Mouse (Mus musculus): Measurements from ENCODE around the gene Mettl27. TPM values are rescaled to one million over a fixed set of nuclear protein-coding genes. Genes with fewer than 3 reads are reported as not detected.
A peak's percentile ranks its signal among the peaks of the same experiment; 100 is the strongest.

Gene Mettl27
- total RNA-seq, 1 experiment, result 15.6 TPM

DNA sequence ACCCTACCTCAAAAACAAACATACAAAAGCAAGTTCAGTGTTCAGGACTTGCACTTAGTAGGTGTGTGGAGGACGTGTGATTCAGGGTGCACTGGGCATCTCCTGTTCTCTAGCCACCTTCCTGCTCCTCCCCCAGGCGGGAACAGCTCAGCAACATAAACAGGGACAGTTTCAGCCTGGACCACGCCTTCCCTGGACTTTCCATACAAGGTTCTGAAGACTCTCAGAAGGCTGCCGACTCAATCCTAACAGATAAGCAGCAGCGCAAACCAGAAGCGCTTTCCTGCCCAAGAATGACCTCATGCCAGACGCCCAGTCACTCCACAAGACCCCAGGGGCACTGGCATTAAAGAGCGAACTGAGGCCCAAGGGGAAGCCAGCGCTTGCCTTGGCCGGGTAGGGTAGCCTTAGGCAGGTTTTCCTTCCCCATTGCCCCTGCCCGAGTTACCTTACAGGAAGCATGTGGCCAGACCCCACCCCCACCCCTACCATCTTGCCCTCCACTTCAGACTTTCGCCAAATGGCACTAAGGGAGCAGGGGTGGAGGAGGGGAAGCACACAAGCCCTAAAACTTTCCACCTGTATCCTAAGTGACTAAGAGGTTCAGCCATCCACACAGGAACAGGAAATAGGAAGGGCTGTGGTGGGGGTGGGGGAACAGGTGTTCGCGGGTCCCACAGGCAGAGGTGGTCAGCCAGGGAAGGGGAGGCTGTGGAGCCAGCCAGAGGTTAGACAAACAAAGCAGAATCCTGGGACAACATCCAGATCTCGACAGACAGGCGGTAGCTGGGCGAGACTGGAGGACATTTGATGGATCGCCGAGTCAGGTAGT, 19.1 kb downstream of the Mettl27 start:
- DNase-seq (ENCODE audit: low read depth, low spot score), result no peak
- H3K4me3 ChIP-seq (ENCODE audit: insufficient read depth in 1 of 2, low read depth in 1 of 2, low read length in 2 of 2, poor library complexity in 1 of 2, severe bottlenecking in 1 of 2), result peak overlapping the region; percentile 47 to 49
- peak overlapping the region; percentile 73 for H3K27ac ChIP-seq (ENCODE audit: insufficient read depth, low read depth, low read length, poor library complexity, severe bottlenecking)
- no peaks in the 10 kb centered on the region for H3K36me3 ChIP-seq (ENCODE audit: control insufficient read depth, insufficient read depth, low read length, poor library complexity, severe bottlenecking)
- TF ChIP-seq MAFK (IDR thresholded peaks at IDR 0.05; ENCODE audit: insufficient read depth, low read depth, low read length) (no peak), HCFC1 (IDR thresholded peaks at IDR 0.05; ENCODE audit: borderline replicate concordance, insufficient read depth, low read length) (no peak), ZNF384 (IDR thresholded peaks at IDR 0.05; ENCODE audit: low read depth, low read length) (no peak), CHD2 (IDR thresholded peaks at IDR 0.05; ENCODE audit: low read depth, low read length) (no peak), ZC3H11A (IDR thresholded peaks at IDR 0.05; ENCODE audit: borderline replicate concordance, low read depth, low read length) (no peak)
- in situ Hi-C loops (cut with MboI; ENCODE audit: low sequenced_read_pairs in 2 of 2, unreplicated experiment in 2 of 2), result no loop called here
- H3K4me1 ChIP-seq (ENCODE audit: control insufficient read depth in 2 of 2, insufficient read depth in 2 of 2, low read length in 2 of 2, poor library complexity in 1 of 2), result peaks cover 7 to 38% of the 10 kb centered on the region in 2 experiments
- no peaks in the 10 kb centered on the region for H3K9me3 ChIP-seq (ENCODE audit: control insufficient read depth, insufficient read depth, low read depth, low read length)
- H3K9ac ChIP-seq (ENCODE audit: insufficient read depth, low read depth, low read length, poor library complexity, severe bottlenecking), result peak overlapping the region; percentile 66

GRCm38 (mm10) chr5:134955491-134955890, 23.3 kb downstream of the Mettl27 start:
- H3K9ac ChIP-seq (ENCODE audit: insufficient read depth, low read depth, low read length, poor library complexity, severe bottlenecking), result no peak overlapping the region
- no peaks in the 10 kb centered on the region for H3K9me3 ChIP-seq (ENCODE audit: control insufficient read depth, insufficient read depth, low read depth, low read length)
- H3K27ac ChIP-seq (ENCODE audit: insufficient read depth, low read depth, low read length, poor library complexity, severe bottlenecking), result no peak overlapping the region
- no peak for DNase-seq (ENCODE audit: low read depth, low spot score)
- H3K36me3 ChIP-seq (ENCODE audit: control insufficient read depth, insufficient read depth, low read length, poor library complexity, severe bottlenecking), result no peaks in the 10 kb centered on the region
- H3K4me3 ChIP-seq (ENCODE audit: insufficient read depth in 1 of 2, low read depth in 1 of 2, low read length in 2 of 2, poor library complexity in 1 of 2, severe bottlenecking in 1 of 2), result no peak overlapping the region
- TF ChIP-seq ZC3H11A (IDR thresholded peaks at IDR 0.05; ENCODE audit: borderline replicate concordance, low read depth, low read length) (no peak), MAFK (IDR thresholded peaks at IDR 0.05; ENCODE audit: insufficient read depth, low read depth, low read length) (no peak), HCFC1 (IDR thresholded peaks at IDR 0.05; ENCODE audit: borderline replicate concordance, insufficient read depth, low read length) (no peak), CHD2 (IDR thresholded peaks at IDR 0.05; ENCODE audit: low read depth, low read length) (no peak), ZNF384 (IDR thresholded peaks at IDR 0.05; ENCODE audit: low read depth, low read length) (no peak)
- in situ Hi-C loops (cut with MboI; ENCODE audit: low sequenced_read_pairs in 2 of 2, unreplicated experiment in 2 of 2), result no loop called here
- peaks cover 7 to 38% of the 10 kb centered on the region in 2 experiments; a peak in 3 of 4 replicates for H3K4me1 ChIP-seq (ENCODE audit: control insufficient read depth in 2 of 2, insufficient read depth in 2 of 2, low read length in 2 of 2, poor library complexity in 1 of 2)

DNA sequence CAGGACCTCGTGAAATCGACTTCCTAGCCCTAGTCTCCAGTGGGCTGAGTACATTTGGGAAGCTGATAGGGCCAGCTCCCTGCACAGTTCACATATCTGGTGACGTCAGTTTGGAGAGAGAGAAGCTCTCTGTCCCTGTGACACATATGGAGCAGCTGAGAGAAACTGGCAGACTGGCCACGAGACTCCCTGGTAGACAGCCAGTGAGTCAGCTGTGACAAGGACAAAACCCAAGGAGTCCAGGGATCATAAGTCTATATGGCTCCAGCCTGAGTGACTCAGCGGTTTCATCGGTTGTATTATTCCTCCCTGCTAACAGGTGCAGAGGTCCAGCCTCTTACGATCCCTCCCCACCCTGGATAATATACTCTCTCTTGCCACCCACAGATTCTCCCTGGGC, 26.9 kb downstream of the Mettl27 start:
- Histone ChIP-seq H3K4me3 (ENCODE audit: insufficient read depth in 1 of 2, low read depth in 1 of 2, low read length in 2 of 2, poor library complexity in 1 of 2, severe bottlenecking in 1 of 2) (no peak overlapping the region), H3K9me3 (ENCODE audit: control insufficient read depth, insufficient read depth, low read depth, low read length) (no peaks in the 10 kb centered on the region), H3K9ac (ENCODE audit: insufficient read depth, low read depth, low read length, poor library complexity, severe bottlenecking) (no peak overlapping the region), H3K27ac (ENCODE audit: insufficient read depth, low read depth, low read length, poor library complexity, severe bottlenecking) (no peak overlapping the region), H3K4me1 (ENCODE audit: control insufficient read depth in 2 of 2, insufficient read depth in 2 of 2, low read length in 2 of 2, poor library complexity in 1 of 2) (peaks cover 3 to 29% of the 10 kb centered on the region in 2 experiments; a peak in 3 of 4 replicates), H3K36me3 (ENCODE audit: control insufficient read depth, insufficient read depth, low read length, poor library complexity, severe bottlenecking) (no peaks in the 10 kb centered on the region)
- no peak for DNase-seq (ENCODE audit: low read depth, low spot score)
- TF ChIP-seq ZC3H11A (IDR thresholded peaks at IDR 0.05; ENCODE audit: borderline replicate concordance, low read depth, low read length), result no peak
- 0 out of 2 replicates have a peak, but pooled peaks have one; percentile 22 for TF ChIP-seq MAFK (IDR thresholded peaks at IDR 0.05; ENCODE audit: insufficient read depth, low read depth, low read length)
- in situ Hi-C loops (cut with MboI; ENCODE audit: low sequenced_read_pairs in 2 of 2, unreplicated experiment in 2 of 2), result no loop called here

- no peak overlapping the region for H3K4me3 ChIP-seq (ENCODE audit: insufficient read depth in 1 of 2, low read depth in 1 of 2, low read length in 2 of 2, poor library complexity in 1 of 2, severe bottlenecking in 1 of 2)
- H3K9ac ChIP-seq (ENCODE audit: insufficient read depth, low read depth, low read length, poor library complexity, severe bottlenecking), result 0 out of 2 replicates have a peak overlapping the region, but pooled peaks have one; percentile 14
- no peaks in the 10 kb centered on the region for H3K36me3 ChIP-seq (ENCODE audit: control insufficient read depth, insufficient read depth, low read length, poor library complexity, severe bottlenecking)
- TF ChIP-seq MAFK (IDR thresholded peaks at IDR 0.05; ENCODE audit: insufficient read depth, low read depth, low read length), result no peak
- TF ChIP-seq CHD2 (IDR thresholded peaks at IDR 0.05; ENCODE audit: low read depth, low read length), result no peak
- no peak for TF ChIP-seq ZC3H11A (IDR thresholded peaks at IDR 0.05; ENCODE audit: borderline replicate concordance, low read depth, low read length)
- TF ChIP-seq HCFC1 (IDR thresholded peaks at IDR 0.05; ENCODE audit: borderline replicate concordance, insufficient read depth, low read length), result no peak
- TF ChIP-seq ZNF384 (IDR thresholded peaks at IDR 0.05; ENCODE audit: low read depth, low read length), result no peak
- no peak overlapping the region for H3K27ac ChIP-seq (ENCODE audit: insufficient read depth, low read depth, low read length, poor library complexity, severe bottlenecking)
- no peak for DNase-seq (ENCODE audit: low read depth, low spot score)
- in situ Hi-C loops (cut with MboI; ENCODE audit: low sequenced_read_pairs in 2 of 2, unreplicated experiment in 2 of 2), result no loop called here
- no peaks in the 10 kb centered on the region for H3K9me3 ChIP-seq (ENCODE audit: control insufficient read depth, insufficient read depth, low read depth, low read length)
- H3K4me1 ChIP-seq (ENCODE audit: control insufficient read depth in 2 of 2, insufficient read depth in 2 of 2, low read length in 2 of 2, poor library complexity in 1 of 2), result peaks cover 3 to 29% of the 10 kb centered on the region in 2 experiments; a peak in 3 of 4 replicates
Observed at GRCm38 (mm10) chr5:134960430-134960829, 28.3 kb downstream of the Mettl27 start.
